Mouse (Mus musculus) G1E (cell line): ENCODE data around the gene Rasa2. TPM values are rescaled to one million over a fixed set of nuclear protein-coding genes. Genes with fewer than 3 reads are reported as not detected.
"Not testable (repeated sequence)": the region's sequence is repeated elsewhere in the genome, so short reads cannot be mapped to it uniquely, and the experiment has no call there.

Experiments
- ATAC-seq: 2 replicates; pipeline ENCODE4 v1.8.0; 2016; ENCODE audit warnings: mild to moderate bottlenecking; ENCODE audit not compliant: insufficient number of reproducible peaks, poor library complexity, low FRiP score, severe bottlenecking; ENCODE audit errors: extremely low read depth
- DNase-seq: peaks from one replicate; pipeline ENCODE4 v3.0.0; 2012; ENCODE audit warnings: low spot score
- H3K27me3 ChIP-seq: 2 replicates; pipeline ENCODE4 v1.6.1; 2012; ENCODE audit warnings: mild to moderate bottlenecking, low read length, inconsistent platforms; ENCODE audit not compliant: insufficient read depth
- H3K36me3 ChIP-seq: replicated peaks from 2 replicates; pipeline ENCODE3; 2012; ENCODE audit warnings: mild to moderate bottlenecking, inconsistent platforms
- H3K4me1 ChIP-seq: 2 replicates; pipeline ENCODE4 v1.6.1; 2012; ENCODE audit warnings: low read depth, low read length, inconsistent platforms, mixed read lengths; ENCODE audit not compliant: insufficient read depth
- H3K4me3 ChIP-seq: 2 replicates; pipeline ENCODE4 v1.5.1; 2012; ENCODE audit warnings: low read depth, mild to moderate bottlenecking, inconsistent platforms, low read length, moderate library complexity, mixed read lengths
- H3K9me3 ChIP-seq: replicated peaks from 2 replicates; pipeline ENCODE4 v1.6.1; 2012; ENCODE audit warnings: inconsistent platforms
- CTCF ChIP-seq: IDR thresholded peaks from 2 replicates; pipeline ENCODE4 v1.5.1; 2012; ENCODE audit warnings: low read depth, low read length, inconsistent platforms, mixed read lengths
- GATA1 ChIP-seq: IDR thresholded peaks from 2 replicates; pipeline ENCODE4 v1.6.1; 2012; ENCODE audit warnings: borderline replicate concordance, low read length, inconsistent platforms, mixed read lengths
- GATA2 ChIP-seq: IDR thresholded peaks from 2 replicates; pipeline ENCODE4 v1.6.1; 2012; ENCODE audit warnings: low read depth, low read length, inconsistent platforms, borderline replicate concordance
- POLR2AphosphoS5 ChIP-seq: IDR thresholded peaks from 2 replicates; pipeline ENCODE4 v1.6.1; 2012; ENCODE audit warnings: low read depth, low read length, inconsistent platforms; ENCODE audit not compliant: insufficient replicate concordance
- TAL1 ChIP-seq: conservative IDR thresholded peaks from 2 replicates; pipeline ENCODE4 v1.6.1; 2012; ENCODE audit warnings: low read depth, low read length, inconsistent platforms, mixed read lengths
- polyA plus RNA-seq: library from polyadenylated mRNA; stranded (reverse); fragments of >175 nt; gene quantifications from 2 replicates; pipeline ENCODE4 v1.2.3, GENCODE M21; 2012
- total RNA-seq, 2 experiments: library from RNA; stranded (forward) in 1 of 2; stranded (reverse) in 1 of 2; fragments of 200-1000 nt in 1 of 2; fragments of >200 nt in 1 of 2; fragmentation: Nextera tagmentation in 1 of 2; gene quantifications; 2 replicates each; pipeline ENCODE4 v1.2.3; 2014 to 2017

Rasa2 gene
- total RNA-seq (2014; fragmentation: Nextera tagmentation) (72.8 and 74.8 TPM in 2 replicates), total RNA-seq (2017) (41.6 and 54.9 TPM in 2 replicates), polyA plus RNA-seq (2.7 and 3.2 TPM in 2 replicates)

GRCm38 (mm10) chr9:96631389-96632072 lies at the start of gene Rasa2:
TSS of gene Rasa2 (minus strand) at chr9:96631617.
- ATAC-seq (peak; percentile 61), DNase-seq (peak; percentile 96)
- Histone ChIP-seq H3K9me3 (no peaks in the 10 kb centered on the region), H3K36me3 (peaks cover 9% of the 10 kb centered on the region), H3K4me1 (peaks cover 83% of the 10 kb centered on the region), H3K27me3 (no peaks in the 10 kb centered on the region), H3K4me3 (peak within 1 kb of the TSS; percentile 87)
- no peak for TF ChIP-seq CTCF
- TF ChIP-seq GATA2, result no peak
- TF ChIP-seq GATA1, result no peak
- no peak for TF ChIP-seq TAL1
- no peak for TF ChIP-seq POLR2AphosphoS5

- DNase-seq (no peak), ATAC-seq (no peak)
- Histone ChIP-seq H3K4me3 (no peak overlapping the region), H3K4me1 (peaks cover 11% of the 10 kb centered on the region), H3K36me3 (peaks cover 12% of the 10 kb centered on the region), H3K27me3 (no peaks in the 10 kb centered on the region), H3K9me3 (no peaks in the 10 kb centered on the region)
- TF ChIP-seq GATA1, result no peak
- no peak for TF ChIP-seq GATA2
- TF ChIP-seq POLR2AphosphoS5, result no peak
- TF ChIP-seq TAL1, result no peak
- TF ChIP-seq CTCF, result no peak
Measured at GRCm38 (mm10) chr9:96678611-96679010, 47.2 kb upstream of the Rasa2 start.

- not testable (repeated sequence) for H3K27me3 ChIP-seq, ATAC-seq, H3K4me3 ChIP-seq, H3K9me3 ChIP-seq, DNase-seq
- peaks cover 11% of the 10 kb centered on the region for H3K4me1 ChIP-seq
- peaks cover 11% of the 10 kb centered on the region for H3K36me3 ChIP-seq
Measured at GRCm38 (mm10) chr9:96677711-96678110, 46.3 kb upstream of the Rasa2 start.

- Histone ChIP-seq H3K4me3 (no peak overlapping the region), H3K4me1 (peaks cover 11% of the 10 kb centered on the region), H3K36me3 (peaks cover 5% of the 10 kb centered on the region), H3K9me3 (no peaks in the 10 kb centered on the region), H3K27me3 (no peaks in the 10 kb centered on the region)
- DNase-seq, result no peak
- no peak for TF ChIP-seq POLR2AphosphoS5
- no peak for TF ChIP-seq CTCF
- no peak for TF ChIP-seq GATA2
- TF ChIP-seq TAL1, result no peak
- no peak for ATAC-seq
Measured at GRCm38 (mm10) chr9:96676671-96677070, 45.3 kb upstream of the Rasa2 start.

GRCm38 (mm10) chr9:96675763-96676640 lies 44.6 kb upstream of the Rasa2 start:
- H3K9me3 ChIP-seq, result no peaks in the 10 kb centered on the region
- TF ChIP-seq POLR2AphosphoS5, result no peak
- no peak for TF ChIP-seq GATA1
- TF ChIP-seq CTCF, result no peak
- no peak for TF ChIP-seq GATA2
- TF ChIP-seq TAL1, result no peak
- H3K36me3 ChIP-seq, result no peaks in the 10 kb centered on the region
- peaks cover 11% of the 10 kb centered on the region for H3K4me1 ChIP-seq
- no peak overlapping the region for H3K4me3 ChIP-seq
- H3K27me3 ChIP-seq, result no peaks in the 10 kb centered on the region
- no peak for DNase-seq
- ATAC-seq, result no peak

- Histone ChIP-seq H3K36me3 (no peaks in the 10 kb centered on the region), H3K9me3 (no peaks in the 10 kb centered on the region), H3K27me3 (no peaks in the 10 kb centered on the region), H3K4me1 (peaks cover 14% of the 10 kb centered on the region), H3K4me3 (no peak overlapping the region)
- peak; percentile 61 for DNase-seq
- TF ChIP-seq TAL1, result no peak
- no peak for TF ChIP-seq POLR2AphosphoS5
- TF ChIP-seq GATA1, result no peak
- TF ChIP-seq CTCF, result peak; percentile 85
- peak; percentile 88 for ATAC-seq
Measured at GRCm38 (mm10) chr9:96675071-96675762, 43.8 kb upstream of the Rasa2 start.
